Mouse (Mus musculus) ovary, adult 2 months (tissue): ENCODE results near the gene Atp5g2. TPM values are rescaled to one million over a fixed set of nuclear protein-coding genes. Genes with fewer than 3 reads are reported as not detected.

Experiments
- polyA plus RNA-seq: library from polyadenylated mRNA; depleted of rRNA; stranded (reverse); fragments of >200 nt; gene quantifications from 2 replicates; pipeline ENCODE4 v1.2.3, GENCODE M21; 2012; rRNA removed

Atp5g2 gene
- 346 and 452 TPM in 2 replicates for polyA plus RNA-seq

DNA sequence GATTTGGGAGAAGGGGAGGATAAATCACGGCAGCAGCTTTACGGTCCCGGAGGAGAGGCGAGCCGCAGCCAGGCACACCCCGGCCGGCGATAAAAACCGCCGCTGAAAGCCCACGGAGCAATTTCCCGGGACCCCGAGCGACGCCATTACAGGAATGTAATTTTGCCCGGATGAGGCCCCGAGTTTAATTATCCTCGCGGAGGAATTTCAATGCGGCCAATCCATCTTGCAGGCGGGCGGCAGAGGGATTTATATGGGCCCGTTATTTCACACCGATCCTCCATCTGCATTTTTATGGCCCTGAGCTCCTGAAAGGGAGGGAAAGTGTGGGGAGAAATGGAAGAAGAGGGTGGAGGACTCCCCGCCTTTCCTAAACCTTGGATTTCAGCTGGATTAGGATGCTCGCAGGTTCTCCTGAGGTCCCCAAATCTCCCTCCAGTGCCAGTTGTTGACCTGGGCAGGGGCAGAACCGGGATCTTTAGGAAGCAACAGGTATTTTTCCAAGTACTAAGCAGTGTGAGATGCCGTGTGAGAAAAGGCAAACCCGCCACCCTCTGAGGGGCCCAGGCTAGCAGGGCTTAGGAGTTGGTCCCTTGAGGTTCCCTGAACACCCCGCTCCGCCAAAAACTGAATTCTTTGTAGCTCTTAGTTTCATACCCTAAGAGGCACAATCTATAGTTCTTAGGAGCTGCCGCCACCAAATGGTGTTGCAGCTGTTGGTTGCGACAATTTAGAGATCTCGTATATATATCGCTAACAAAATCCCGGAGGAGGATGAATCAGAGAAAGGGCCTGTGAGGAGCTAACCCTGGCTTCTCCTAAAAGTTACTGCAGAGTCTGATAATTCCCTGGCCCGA lies at the start of gene Atp5g2:
Gene Atp5g2, minus strand, starts transcription at position 138 of the 857 bp plus-strand sequence.

DNA sequence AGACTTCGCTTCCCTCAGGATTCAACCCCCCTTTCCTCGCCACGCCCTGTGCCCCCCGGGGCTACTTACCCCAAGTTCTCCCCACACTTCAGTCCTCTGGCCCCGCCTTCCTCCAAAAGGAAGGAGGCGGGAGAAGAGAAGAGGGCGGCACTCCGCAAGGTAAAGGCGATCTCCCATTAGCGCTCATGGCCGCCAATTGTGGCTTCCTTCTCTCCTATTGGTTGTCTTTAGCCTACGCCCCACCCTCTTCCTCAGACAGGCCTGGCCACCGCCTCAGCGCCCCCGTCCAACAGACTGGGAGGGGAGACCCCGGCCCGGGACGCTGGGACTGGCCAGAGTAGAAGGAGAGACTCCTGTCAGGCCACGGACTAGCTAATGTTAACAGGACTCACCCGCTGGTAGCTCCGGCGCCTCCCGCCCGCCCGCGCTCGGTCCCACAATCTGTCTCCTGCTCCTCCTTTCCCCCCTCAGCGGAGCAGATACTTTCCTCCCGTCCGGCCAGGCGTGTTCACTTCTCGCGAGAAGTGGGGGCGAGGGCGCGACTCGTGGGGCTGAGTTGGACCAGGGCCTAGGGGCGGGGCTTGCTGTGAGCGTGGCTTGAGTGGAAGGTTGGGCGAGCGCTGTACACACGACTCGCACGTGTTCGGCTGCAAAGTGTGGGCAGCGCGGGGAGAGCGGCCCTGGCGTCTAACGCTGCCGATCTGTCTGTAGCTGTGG lies 47.0 kb downstream of the Atp5g2 start, which contains the start of the genes Gm28047 and Atf7:
Gene Gm28047, minus strand, starts transcription at position 98 of the 717 bp plus-strand sequence.
Gene Atf7, minus strand, starts transcription at position 495 of the 717 bp plus-strand sequence.

Other genes with a start within 250 kb of the Atp5g2 start
- gene Amhr2, start 227.0 kb downstream of the Atp5g2 start, polyA plus RNA-seq = 150 and 164 TPM in 2 replicates
- 105 and 108 TPM in 2 replicates for gene Prr13, start 213.3 kb downstream of the Atp5g2 start, polyA plus RNA-seq
- 416 and 676 TPM in 2 replicates for gene Pcbp2, start 201.8 kb downstream of the Atp5g2 start, polyA plus RNA-seq
- not detected in 2 replicates for gene Gm10337, start 168.6 kb downstream of the Atp5g2 start, polyA plus RNA-seq
- gene Map3k12, start 155.3 kb downstream of the Atp5g2 start, polyA plus RNA-seq = 19.0 and 19.6 TPM in 2 replicates
- gene Tarbp2, start 154.2 kb downstream of the Atp5g2 start, polyA plus RNA-seq = 89.7 and 90.4 TPM in 2 replicates
- 3.8 and 4.0 TPM in 2 replicates for gene Npff, start 147.4 kb downstream of the Atp5g2 start, polyA plus RNA-seq
- not detected in 2 replicates for gene Gm28047, start 47.3 kb downstream of the Atp5g2 start, polyA plus RNA-seq
- 77.0 and 108 TPM in 2 replicates for gene Atf7, start 46.9 kb downstream of the Atp5g2 start, polyA plus RNA-seq
- 61.4 and 72.0 TPM in 2 replicates for gene Calcoco1, start 49.8 kb upstream of the Atp5g2 start, polyA plus RNA-seq
- not detected in 2 replicates for gene Hoxc13, start 248.8 kb upstream of the Atp5g2 start, polyA plus RNA-seq